Mouse (Mus musculus) regulatory T cell (primary cell): ENCODE data around the gene Mon1b.

Experiments used
- in situ Hi-C: fragments of 300-600 bp; cut with MboI, MseI; formaldehyde crosslinking; loops from one replicate; pipeline ENCODE4 v1.15.1; 2025; ENCODE audit warnings: high pct_unique_total_duplicates

The Mon1b gene

GRCm38 (mm10) chr8:113669924-113670323 lies 34.5 kb downstream of the Mon1b start:
- in situ Hi-C loops = loop anchor here (5.0 to 10.0 kb wide), 3 partner anchors 312 to 955 kb away; no protein-coding TSS in a partner anchor

- in situ Hi-C loops = loop anchor here (10.0 kb wide), 1 partner anchor 952 kb away; no protein-coding TSS in a partner anchor
Measured at GRCm38 (mm10) chr8:113672599-113673255, 37.3 kb downstream of the Mon1b start.

- in situ Hi-C loops = loop anchor here (10.0 kb wide), 1 partner anchor 952 kb away; no protein-coding TSS in a partner anchor
Measured at GRCm38 (mm10) chr8:113673300-113673699, 37.9 kb downstream of the Mon1b start.

- in situ Hi-C loops = loop anchor here (10.0 kb wide), 1 partner anchor 950 kb away; no protein-coding TSS in a partner anchor
Measured at GRCm38 (mm10) chr8:113674611-113675010, 39.2 kb downstream of the Mon1b start.

GRCm38 (mm10) chr8:113675281-113675680 lies 39.9 kb downstream of the Mon1b start:
- in situ Hi-C loops = loop anchor here (10.0 kb wide), 1 partner anchor 950 kb away; no protein-coding TSS in a partner anchor

- in situ Hi-C loops = loop anchor here (10.0 kb wide), 1 partner anchor 948 kb away; no protein-coding TSS in a partner anchor
Measured at GRCm38 (mm10) chr8:113676811-113677210, 41.4 kb downstream of the Mon1b start.

GRCm38 (mm10) chr8:113679361-113679760 lies 44.0 kb downstream of the Mon1b start:
- in situ Hi-C loops = loop anchor here (10.0 kb wide), 1 partner anchor 945 kb away; no protein-coding TSS in a partner anchor

GRCm38 (mm10) chr8:113687889-113688542 lies 52.6 kb downstream of the Mon1b start:
- in situ Hi-C loops = no loop called here

GRCm38 (mm10) chr8:113688543-113688915 lies 53.1 kb downstream of the Mon1b start:
- in situ Hi-C loops = no loop called here

- in situ Hi-C loops = no loop called here
Measured at GRCm38 (mm10) chr8:113691622-113692343, 56.4 kb downstream of the Mon1b start.
